Mouse (Mus musculus): ENCODE results near the gene Lmo2. TPM values are rescaled to one million over a fixed set of nuclear protein-coding genes. Genes with fewer than 3 reads are reported as not detected.

Gene Lmo2
- polyA plus RNA-seq, 1 experiment from 2014 or later: 19.8 TPM

DNA sequence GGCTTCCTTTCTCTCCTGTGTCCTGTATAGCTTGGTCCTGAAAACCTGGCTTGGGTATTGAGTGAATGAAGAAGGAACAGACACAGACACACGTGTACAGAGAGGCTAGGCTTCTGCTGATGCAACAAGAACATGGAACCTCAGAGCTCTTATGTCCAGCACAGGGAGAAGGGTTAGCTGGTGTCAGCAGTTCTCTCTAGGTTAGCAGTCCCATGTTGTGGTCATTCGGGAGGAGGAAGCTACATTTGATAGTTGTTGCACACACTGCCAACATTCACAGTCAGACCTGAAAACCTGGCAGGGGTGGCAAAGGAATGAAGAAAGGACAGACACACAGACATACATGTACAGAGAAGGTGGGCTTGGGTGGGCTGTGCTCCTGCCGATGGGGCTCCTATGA is 2.1 kb upstream of the Lmo2 start:
- no peak overlapping the region for H3K9ac ChIP-seq (replicated peaks; ENCODE audit: low read depth, low read length)
- H3K9me3 ChIP-seq (ENCODE audit: control insufficient read depth, low read length): no peaks in the 10 kb centered on the region
- H3K4me2 ChIP-seq (ENCODE audit: low read length): no peak overlapping the region
- peaks cover 6% of the 10 kb centered on the region; the same call in 1 of the 2 replicates for H3K4me1 ChIP-seq (replicated peaks; ENCODE audit: control insufficient read depth, insufficient read depth, low read length)
- H3K36me3 ChIP-seq (ENCODE audit: control insufficient read depth, insufficient read depth): no peaks in the 10 kb centered on the region
- no peak overlapping the region for H3K4me3 ChIP-seq (replicated peaks; ENCODE audit: low read length)
- no peak for ATAC-seq
- no peak overlapping the region for H3K27ac ChIP-seq (ENCODE audit: low read length)
- WGBS: 83% methylated on average over 3 of the region's 3 CpGs
- no peaks in the 10 kb centered on the region for H3K27me3 ChIP-seq (replicated peaks; ENCODE audit: control insufficient read depth, insufficient read depth, low read length)

DNA sequence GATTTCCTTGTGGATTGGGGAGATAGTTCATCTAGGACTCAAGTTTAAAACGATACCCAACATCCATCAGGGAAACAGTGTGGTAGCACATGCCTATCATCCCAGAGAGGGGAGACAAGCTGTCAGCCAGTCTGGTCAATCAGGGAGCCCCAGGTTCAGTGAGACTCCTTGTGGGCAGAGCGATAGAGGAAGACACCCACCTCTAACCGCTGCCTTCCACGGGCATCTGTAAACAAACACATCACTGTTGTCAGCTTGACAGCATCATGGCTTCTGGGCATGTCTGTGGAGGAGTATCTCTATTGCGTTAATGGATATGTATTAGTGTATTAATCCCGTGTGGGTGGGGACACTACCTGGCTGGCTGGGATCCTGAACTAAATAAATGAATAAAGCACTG is 919 bp upstream of the Lmo2 start:
- Histone ChIP-seq H3K4me1 (replicated peaks; ENCODE audit: control insufficient read depth, insufficient read depth, low read length) (peaks cover 6% of the 10 kb centered on the region; the same call in 1 of the 2 replicates), H3K4me2 (ENCODE audit: low read length) (no peak overlapping the region), H3K27ac (ENCODE audit: low read length) (no peak overlapping the region), H3K9me3 (ENCODE audit: control insufficient read depth, low read length) (no peaks in the 10 kb centered on the region), H3K4me3 (replicated peaks; ENCODE audit: low read length) (no peak overlapping the region), H3K36me3 (ENCODE audit: control insufficient read depth, insufficient read depth) (no peaks in the 10 kb centered on the region), H3K9ac (replicated peaks; ENCODE audit: low read depth, low read length) (no peak overlapping the region), H3K27me3 (replicated peaks; ENCODE audit: control insufficient read depth, insufficient read depth, low read length) (no peaks in the 10 kb centered on the region)
- WGBS: 89% methylated on average over 6 of the region's 6 CpGs
- no peak for ATAC-seq

DNA sequence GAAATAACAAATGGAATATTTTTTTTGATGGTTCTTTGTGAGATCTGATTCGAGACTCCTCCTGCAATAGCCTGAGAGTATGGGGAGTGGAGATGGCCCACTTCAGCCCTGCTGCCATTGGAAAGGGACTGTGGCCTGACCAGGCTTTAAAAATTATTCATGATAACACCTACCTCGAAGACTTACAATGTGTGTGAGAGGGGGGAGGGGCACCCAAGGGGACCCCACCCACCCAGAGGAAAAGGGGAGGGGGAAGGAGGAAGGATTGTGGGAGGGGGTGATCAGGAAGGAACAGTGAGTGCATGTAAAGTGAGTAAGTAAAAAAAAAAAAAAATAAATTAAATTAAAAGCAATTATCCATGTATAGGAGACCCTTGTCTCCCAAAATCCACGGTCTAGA is 848 bp downstream of the Lmo2 start:
- no peaks in the 10 kb centered on the region for H3K36me3 ChIP-seq (ENCODE audit: control insufficient read depth, insufficient read depth)
- H3K9ac ChIP-seq (replicated peaks; ENCODE audit: low read depth, low read length): no peak overlapping the region
- no peaks in the 10 kb centered on the region for H3K9me3 ChIP-seq (ENCODE audit: control insufficient read depth, low read length)
- H3K4me3 ChIP-seq (replicated peaks; ENCODE audit: low read length): no peak overlapping the region
- WGBS: 73% methylated on average over 3 of the region's 3 CpGs
- H3K27ac ChIP-seq (ENCODE audit: low read length): no peak overlapping the region
- no peak for ATAC-seq
- H3K27me3 ChIP-seq (replicated peaks; ENCODE audit: control insufficient read depth, insufficient read depth, low read length): no peaks in the 10 kb centered on the region
- H3K4me1 ChIP-seq (replicated peaks; ENCODE audit: control insufficient read depth, insufficient read depth, low read length): peaks cover 1% of the 10 kb centered on the region; the same call in 1 of the 2 replicates
- no peak overlapping the region for H3K4me2 ChIP-seq (ENCODE audit: low read length)

DNA sequence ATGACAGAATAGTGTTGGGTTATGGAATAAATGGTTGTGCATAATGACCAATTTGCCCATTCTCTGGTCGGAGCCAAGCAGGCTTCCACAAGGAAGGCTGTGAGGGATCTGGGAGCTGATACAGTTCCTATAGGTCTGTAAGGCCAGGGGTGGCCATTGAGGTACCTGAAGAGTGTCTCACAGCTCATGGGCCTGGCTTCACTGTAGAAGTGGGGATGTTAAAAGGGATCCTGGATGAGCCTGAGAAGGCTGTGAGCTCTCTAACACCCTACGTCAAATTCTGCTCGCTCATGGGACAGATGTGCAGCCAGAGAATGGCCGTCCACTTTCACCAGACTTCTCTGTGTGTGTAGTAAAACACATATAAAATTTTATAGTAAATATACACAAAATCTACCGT is 1.3 kb downstream of the Lmo2 start:
- H3K36me3 ChIP-seq (ENCODE audit: control insufficient read depth, insufficient read depth): no peaks in the 10 kb centered on the region
- no peak overlapping the region for H3K4me3 ChIP-seq (replicated peaks; ENCODE audit: low read length)
- WGBS: 90% methylated on average over 5 of the region's 5 CpGs

DNA sequence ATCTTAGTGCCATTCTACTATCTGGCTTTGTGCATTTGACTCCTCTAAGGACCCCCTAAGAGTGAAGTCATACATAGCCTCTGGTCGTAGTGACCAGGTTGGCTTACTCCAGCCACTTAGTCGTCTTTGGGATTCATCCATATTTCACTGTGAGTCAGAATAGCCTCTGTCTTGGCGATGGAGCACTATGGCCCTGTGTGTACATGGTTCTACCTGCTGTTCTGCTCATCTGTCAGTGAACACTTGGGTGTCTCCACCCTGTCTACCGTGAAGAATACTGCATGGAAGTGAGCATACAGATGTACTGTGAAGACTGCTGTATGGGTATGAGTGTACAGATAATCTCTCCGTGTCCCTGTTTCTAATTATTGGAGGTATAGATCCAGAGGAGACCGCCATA is 1.8 kb downstream of the Lmo2 start:
- no peak overlapping the region for H3K9ac ChIP-seq (replicated peaks; ENCODE audit: low read depth, low read length)
- H3K9me3 ChIP-seq (ENCODE audit: control insufficient read depth, low read length): no peaks in the 10 kb centered on the region
- 95% methylated on average over 6 of the region's 6 CpGs for WGBS
- H3K36me3 ChIP-seq (ENCODE audit: control insufficient read depth, insufficient read depth): no peaks in the 10 kb centered on the region
- no peak overlapping the region for H3K4me2 ChIP-seq (ENCODE audit: low read length)
- no peak overlapping the region for H3K27ac ChIP-seq (ENCODE audit: low read length)
- ATAC-seq: no peak
- H3K27me3 ChIP-seq (replicated peaks; ENCODE audit: control insufficient read depth, insufficient read depth, low read length): no peaks in the 10 kb centered on the region
- no peaks in the 10 kb centered on the region for H3K4me1 ChIP-seq (replicated peaks; ENCODE audit: control insufficient read depth, insufficient read depth, low read length)
- no peak overlapping the region for H3K4me3 ChIP-seq (replicated peaks; ENCODE audit: low read length)

More for the DNA sequence above, 1.3 kb downstream of the Lmo2 start:
- ATAC-seq: no peak
- H3K27me3 ChIP-seq (replicated peaks; ENCODE audit: control insufficient read depth, insufficient read depth, low read length): no peaks in the 10 kb centered on the region
- no peaks in the 10 kb centered on the region for H3K4me1 ChIP-seq (replicated peaks; ENCODE audit: control insufficient read depth, insufficient read depth, low read length)
- H3K27ac ChIP-seq (ENCODE audit: low read length): no peak overlapping the region
- H3K9me3 ChIP-seq (ENCODE audit: control insufficient read depth, low read length): no peaks in the 10 kb centered on the region
- no peak overlapping the region for H3K9ac ChIP-seq (replicated peaks; ENCODE audit: low read depth, low read length)
- H3K4me2 ChIP-seq (ENCODE audit: low read length): no peak overlapping the region

DNA sequence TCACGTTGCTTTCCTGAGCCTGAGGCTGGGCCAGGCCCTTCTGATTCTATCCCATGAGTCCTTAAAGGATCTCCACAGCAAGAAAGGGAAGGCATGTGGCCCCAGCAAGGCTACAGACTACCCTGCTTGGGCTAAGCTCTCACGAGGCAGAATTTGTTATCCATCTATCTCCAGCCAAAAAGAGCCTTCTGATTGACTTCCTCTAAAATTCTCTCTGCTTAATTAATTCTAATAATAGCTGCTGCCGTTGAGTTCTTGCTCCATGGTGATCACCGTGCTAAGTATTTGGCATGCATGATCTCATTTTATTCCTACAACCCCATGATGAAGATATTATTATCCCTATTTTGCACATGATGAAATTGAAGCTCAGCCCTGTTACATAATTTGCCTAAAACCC is 4.6 kb downstream of the Lmo2 start:
- Histone ChIP-seq H3K27me3 (replicated peaks; ENCODE audit: control insufficient read depth, insufficient read depth, low read length) (no peaks in the 10 kb centered on the region), H3K27ac (ENCODE audit: low read length) (no peak overlapping the region), H3K9me3 (ENCODE audit: control insufficient read depth, low read length) (no peaks in the 10 kb centered on the region), H3K9ac (replicated peaks; ENCODE audit: low read depth, low read length) (no peak overlapping the region), H3K36me3 (ENCODE audit: control insufficient read depth, insufficient read depth) (no peaks in the 10 kb centered on the region), H3K4me3 (replicated peaks; ENCODE audit: low read length) (no peak overlapping the region), H3K4me2 (ENCODE audit: low read length) (no peak overlapping the region), H3K4me1 (replicated peaks; ENCODE audit: control insufficient read depth, insufficient read depth, low read length) (no peaks in the 10 kb centered on the region)
- ATAC-seq: no peak
- 58% methylated on average over 4 of the region's 4 CpGs for WGBS

DNA sequence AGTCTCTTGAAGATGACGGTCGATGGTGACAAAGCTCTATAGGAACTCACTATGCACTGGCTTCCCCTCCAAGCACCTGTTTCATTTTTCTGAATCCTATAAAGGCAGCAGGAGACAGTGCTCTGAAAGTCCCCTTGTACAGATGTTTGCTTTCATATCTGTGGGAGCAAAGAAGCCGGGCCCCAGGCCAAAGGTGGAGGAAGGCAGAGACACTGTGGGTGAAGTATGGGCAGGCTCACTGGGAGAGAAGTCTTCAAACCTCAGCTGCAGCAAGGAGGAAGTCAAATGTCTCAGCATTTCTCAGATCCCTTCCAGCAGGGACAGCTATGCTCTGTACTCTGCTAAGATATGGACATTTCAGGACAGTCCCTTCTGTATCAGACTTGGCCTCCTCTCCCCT is 7.6 kb downstream of the Lmo2 start:
- Histone ChIP-seq H3K4me2 (ENCODE audit: low read length) (no peak overlapping the region), H3K4me3 (replicated peaks; ENCODE audit: low read length) (no peak overlapping the region), H3K27me3 (replicated peaks; ENCODE audit: control insufficient read depth, insufficient read depth, low read length) (no peaks in the 10 kb centered on the region), H3K9ac (replicated peaks; ENCODE audit: low read depth, low read length) (no peak overlapping the region), H3K4me1 (replicated peaks; ENCODE audit: control insufficient read depth, insufficient read depth, low read length) (peaks cover 6% of the 10 kb centered on the region), H3K9me3 (ENCODE audit: control insufficient read depth, low read length) (no peaks in the 10 kb centered on the region), H3K36me3 (ENCODE audit: control insufficient read depth, insufficient read depth) (no peaks in the 10 kb centered on the region), H3K27ac (ENCODE audit: low read length) (no peak overlapping the region)
- no peak for ATAC-seq
- WGBS: 87% methylated on average over 3 of the region's 3 CpGs

DNA sequence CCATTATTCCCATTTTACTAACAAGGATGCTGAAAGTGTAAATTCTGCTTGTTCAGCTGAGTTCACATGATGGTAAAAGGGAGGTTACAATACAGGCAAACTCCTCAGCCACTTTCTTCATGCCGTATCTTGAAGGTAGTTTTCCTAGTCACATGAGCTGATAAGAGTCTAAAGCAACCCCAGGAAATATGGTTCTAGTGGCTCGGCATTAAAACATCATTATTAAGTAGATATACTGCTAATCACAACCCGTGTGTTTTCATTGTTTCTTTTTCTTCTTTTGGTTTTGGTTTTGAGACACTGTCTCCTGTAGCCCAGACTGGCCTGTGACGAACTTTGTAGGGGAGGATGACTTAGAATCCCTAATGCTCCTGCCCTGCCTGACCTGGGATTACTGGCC is 10.4 kb downstream of the Lmo2 start:
- peaks cover 6% of the 10 kb centered on the region; the same call in 1 of the 2 replicates for H3K27me3 ChIP-seq (replicated peaks; ENCODE audit: control insufficient read depth, insufficient read depth, low read length)
- H3K4me2 ChIP-seq (ENCODE audit: low read length): no peak overlapping the region
- peaks cover 15% of the 10 kb centered on the region for H3K4me1 ChIP-seq (replicated peaks; ENCODE audit: control insufficient read depth, insufficient read depth, low read length)
- no peaks in the 10 kb centered on the region for H3K9me3 ChIP-seq (ENCODE audit: control insufficient read depth, low read length)
- H3K4me3 ChIP-seq (replicated peaks; ENCODE audit: low read length): no peak overlapping the region
- WGBS: 78% methylated on average over 4 of the region's 4 CpGs
- H3K36me3 ChIP-seq (ENCODE audit: control insufficient read depth, insufficient read depth): no peaks in the 10 kb centered on the region
- no peak overlapping the region for H3K9ac ChIP-seq (replicated peaks; ENCODE audit: low read depth, low read length)
- H3K27ac ChIP-seq (ENCODE audit: low read length): no peak overlapping the region
- no peak for ATAC-seq

DNA sequence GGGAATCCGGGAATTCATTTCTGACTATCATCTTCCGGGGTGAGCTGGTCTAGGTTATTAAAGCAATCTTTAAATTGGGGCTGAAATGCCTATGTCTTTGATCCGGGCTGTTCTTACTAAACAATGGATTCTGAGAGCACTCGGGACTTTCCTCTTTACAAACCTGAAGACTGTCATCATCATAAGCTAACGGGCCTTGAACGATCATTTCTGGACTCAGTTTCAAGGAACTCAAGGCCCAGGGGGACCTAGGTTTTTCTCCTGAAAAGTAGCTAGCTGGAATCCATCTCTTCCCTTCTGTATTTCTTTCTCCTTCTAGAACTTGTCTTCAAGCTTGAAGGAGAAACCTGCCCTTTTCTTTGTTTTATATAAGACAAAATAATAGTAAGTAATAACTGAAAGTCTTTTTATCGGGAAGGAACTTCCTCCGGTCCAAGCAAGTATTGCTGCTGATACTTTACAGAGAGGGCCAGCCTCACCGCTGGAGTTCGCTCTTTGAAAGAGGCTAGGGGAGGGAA is 11.2 kb downstream of the Lmo2 start:
- peak overlapping the region; percentile 90 for H3K9ac ChIP-seq (replicated peaks; ENCODE audit: low read depth, low read length)
- H3K9me3 ChIP-seq (ENCODE audit: control insufficient read depth, low read length): no peaks in the 10 kb centered on the region
- peak overlapping the region; percentile 81 for H3K4me3 ChIP-seq (replicated peaks; ENCODE audit: low read length)
- 16% methylated on average over 10 of the region's 10 CpGs for WGBS
- H3K4me2 ChIP-seq (ENCODE audit: low read length): peak overlapping the region; percentile 71
- H3K4me1 ChIP-seq (replicated peaks; ENCODE audit: control insufficient read depth, insufficient read depth, low read length): peaks cover 15% of the 10 kb centered on the region
- H3K27me3 ChIP-seq (replicated peaks; ENCODE audit: control insufficient read depth, insufficient read depth, low read length): peaks cover 6% of the 10 kb centered on the region; the same call in 1 of the 2 replicates
- ATAC-seq: no peak
- no peak overlapping the region for H3K27ac ChIP-seq (ENCODE audit: low read length)
- H3K36me3 ChIP-seq (ENCODE audit: control insufficient read depth, insufficient read depth): no peaks in the 10 kb centered on the region
